Mouse (Mus musculus) right cerebral cortex, postnatal 14 days (tissue): ENCODE results near the gene Pes1.
"Not testable (repeated sequence)": the region's sequence is repeated elsewhere in the genome, so short reads cannot be mapped to it uniquely, and the experiment has no call there.

Experiments
- DNase-seq: peaks from one replicate; pipeline ENCODE4 v3.0.0; 2022

The Pes1 gene

GRCm38 (mm10) chr11:3963610-3964415 is at the start of gene Pes1:
Gene Pes1 (plus strand): TSS chr11:3963975.
- DNase-seq = peak; percentile 71

- DNase-seq = peak; percentile 88
Measured at GRCm38 (mm10) chr11:3914109-3914840, 49.5 kb upstream of the Pes1 start, which contains the start of gene Slc35e4. Gene Slc35e4 (minus strand): TSS chr11:3914664.

GRCm38 (mm10) chr11:3918738-3919137 is 45.0 kb upstream of the Pes1 start:
- no peak for DNase-seq

GRCm38 (mm10) chr11:3920476-3920875 is 43.3 kb upstream of the Pes1 start:
- DNase-seq = no peak

- DNase-seq = peak; percentile 53
Measured at GRCm38 (mm10) chr11:3921281-3921850, 42.4 kb upstream of the Pes1 start.

- no peak for DNase-seq
Measured at GRCm38 (mm10) chr11:3922115-3922514, 41.7 kb upstream of the Pes1 start.

- no peak for DNase-seq
Measured at GRCm38 (mm10) chr11:3922731-3923130, 41.0 kb upstream of the Pes1 start.

- DNase-seq = no peak
Measured at GRCm38 (mm10) chr11:3925916-3926315, 37.9 kb upstream of the Pes1 start.

GRCm38 (mm10) chr11:3930019-3930418 is 33.8 kb upstream of the Pes1 start:
- DNase-seq = no peak

- no peak for DNase-seq
Measured at GRCm38 (mm10) chr11:3930931-3931330, 32.8 kb upstream of the Pes1 start.

GRCm38 (mm10) chr11:3931511-3932211 is 32.1 kb upstream of the Pes1 start, which contains the start of gene Tcn2:
Gene Tcn2 (minus strand): TSS chr11:3932159.
- DNase-seq = peak; percentile 57

- DNase-seq = no peak
Measured at GRCm38 (mm10) chr11:3933756-3934285, 30.0 kb upstream of the Pes1 start.

- DNase-seq = no peak
Measured at GRCm38 (mm10) chr11:3935135-3935534, 28.6 kb upstream of the Pes1 start.

- DNase-seq = no peak
Measured at GRCm38 (mm10) chr11:3936318-3936717, 27.5 kb upstream of the Pes1 start.

- DNase-seq = no peak
Measured at GRCm38 (mm10) chr11:3937321-3937874, 26.4 kb upstream of the Pes1 start.

GRCm38 (mm10) chr11:3941371-3941770 is 22.4 kb upstream of the Pes1 start:
- no peak for DNase-seq

- no peak for DNase-seq
Measured at GRCm38 (mm10) chr11:3946386-3946785, 17.4 kb upstream of the Pes1 start.

- not testable (repeated sequence) for DNase-seq
Measured at GRCm38 (mm10) chr11:3954876-3955275, 8.9 kb upstream of the Pes1 start.

- DNase-seq = not testable (repeated sequence)
Measured at GRCm38 (mm10) chr11:3955371-3955770, 8.4 kb upstream of the Pes1 start.

GRCm38 (mm10) chr11:3960901-3961300 is 2.9 kb upstream of the Pes1 start:
- DNase-seq = no peak

GRCm38 (mm10) chr11:3961761-3962160 is 2.0 kb upstream of the Pes1 start:
- no peak for DNase-seq

GRCm38 (mm10) chr11:3963155-3963554 is 620 bp upstream of the Pes1 start:
- DNase-seq = peak; percentile 25
